Mouse (Mus musculus) spleen, adult 2 months (tissue): Measurements from ENCODE around the gene Ncoa6.

Experiments
- CTCF ChIP-seq: fragments of 200-500 bp; IDR thresholded peaks from 2 replicates; pipeline ENCODE4 v1.5.1; 2011; ENCODE audit warnings: mild to moderate bottlenecking, inconsistent platforms; ENCODE audit not compliant: insufficient read depth, insufficient read length, insufficient replicate concordance; ENCODE audit errors: extremely low read depth
- POLR2A ChIP-seq: fragments of 200-500 bp; IDR thresholded peaks from 2 replicates; pipeline ENCODE4 v1.6.1; 2011; ENCODE audit warnings: low read depth, low read length, inconsistent platforms

GRCm38 (mm10) chr2:155374521-155374920 is 99.2 kb downstream of the Ncoa6 start:
- TF ChIP-seq POLR2A: no peak
- TF ChIP-seq CTCF: no peak
